Mouse (Mus musculus) kidney, adult 11 months (tissue): Measurements from ENCODE around the gene Irf2.

ENCODE experiments used
- DNase-seq: peaks from one replicate; pipeline ENCODE4 v3.0.0; 2022

The Irf2 gene

GRCm38 (mm10) chr8:46811021-46811622 lies 71.6 kb downstream of the Irf2 start:
- no peak for DNase-seq

GRCm38 (mm10) chr8:46811944-46812343 lies 72.4 kb downstream of the Irf2 start:
- no peak for DNase-seq

GRCm38 (mm10) chr8:46812966-46813365 lies 73.4 kb downstream of the Irf2 start:
- DNase-seq, result no peak

- no peak for DNase-seq
Measured at GRCm38 (mm10) chr8:46818106-46818989, 78.8 kb downstream of the Irf2 start.

- no peak for DNase-seq
Measured at GRCm38 (mm10) chr8:46818990-46819288, 79.4 kb downstream of the Irf2 start.

- DNase-seq, result no peak
Measured at GRCm38 (mm10) chr8:46828734-46829413, 89.3 kb downstream of the Irf2 start.

GRCm38 (mm10) chr8:46829414-46830111 lies 90.0 kb downstream of the Irf2 start:
- DNase-seq, result no peak

GRCm38 (mm10) chr8:46830112-46830855 lies 90.8 kb downstream of the Irf2 start:
- DNase-seq, result peak; percentile 85

- peak; percentile 66 for DNase-seq
Measured at GRCm38 (mm10) chr8:46831916-46832315, 92.4 kb downstream of the Irf2 start.

GRCm38 (mm10) chr8:46832399-46832798 lies 92.9 kb downstream of the Irf2 start:
- DNase-seq, result no peak

GRCm38 (mm10) chr8:46833763-46834162 lies 94.2 kb downstream of the Irf2 start:
- no peak for DNase-seq

GRCm38 (mm10) chr8:46834440-46834839 lies 94.9 kb downstream of the Irf2 start:
- DNase-seq, result no peak

- DNase-seq, result no peak
Measured at GRCm38 (mm10) chr8:46836011-46836652, 96.6 kb downstream of the Irf2 start.

GRCm38 (mm10) chr8:46836949-46837348 lies 97.4 kb downstream of the Irf2 start:
- no peak for DNase-seq

GRCm38 (mm10) chr8:46838052-46838451 lies 98.5 kb downstream of the Irf2 start:
- no peak for DNase-seq

- no peak for DNase-seq
Measured at GRCm38 (mm10) chr8:46840390-46840789, 100.9 kb downstream of the Irf2 start.

- no peak for DNase-seq
Measured at GRCm38 (mm10) chr8:46840791-46841190, 101.3 kb downstream of the Irf2 start.

- DNase-seq, result peak; percentile 88
Measured at GRCm38 (mm10) chr8:46842676-46843181, 103.2 kb downstream of the Irf2 start.

GRCm38 (mm10) chr8:46843855-46844254 lies 104.3 kb downstream of the Irf2 start:
- DNase-seq, result no peak

- DNase-seq, result no peak
Measured at GRCm38 (mm10) chr8:46844371-46844973, 104.9 kb downstream of the Irf2 start.
